Mouse (Mus musculus) CH12.LX (cell line): ENCODE measurements around the gene Dcxr. TPM values are rescaled to one million over a fixed set of nuclear protein-coding genes. Genes with fewer than 3 reads are reported as not detected.

Experiments
- DNase-seq: peaks from one replicate; pipeline ENCODE4 v3.0.0-alpha.2; 2013; ENCODE audit errors: extremely low read depth
- H3K27ac ChIP-seq: 2 replicates; pipeline ENCODE4 v1.5.1; 2012; ENCODE audit warnings: low read depth, mild to moderate bottlenecking, control low read depth, moderate library complexity; ENCODE audit not compliant: insufficient read depth
- H3K27me3 ChIP-seq: replicated peaks from 2 replicates; pipeline ENCODE3; 2012; ENCODE audit warnings: inconsistent platforms
- H3K36me3 ChIP-seq, 2 experiments: replicated peaks in 1 of 2; 2 replicates each; pipeline versions ENCODE3 to v1.6.1; 2012; ENCODE audit warnings: inconsistent platforms in 1 of 2, low read length in 1 of 2, mild to moderate bottlenecking in 1 of 2, mixed read lengths in 1 of 2, moderate library complexity in 1 of 2; ENCODE audit not compliant: control insufficient read depth in 1 of 2, insufficient read depth in 1 of 2
- H3K4me1 ChIP-seq, 2 experiments: 2 replicates each; pipeline ENCODE4 v1.6.1; 2012; ENCODE audit warnings: inconsistent platforms in 1 of 2, moderate library complexity in 1 of 2; ENCODE audit not compliant: insufficient read depth in 2 of 2, control insufficient read depth in 1 of 2
- H3K4me2 ChIP-seq: 2 replicates; pipeline ENCODE4 v1.6.1; 2012; ENCODE audit warnings: low read depth, mild to moderate bottlenecking, control low read depth; ENCODE audit not compliant: poor library complexity, insufficient read depth, severe bottlenecking
- H3K4me3 ChIP-seq, 3 experiments: fragments of 150-350 bp in 1 of 3; sonication (generic) in 1 of 3; replicated peaks in 1 of 3; 2 replicates each; pipeline versions ENCODE3 to v1.5.1; 2011 to 2012; ENCODE audit warnings: low read depth in 2 of 3, low read length in 2 of 3, mild to moderate bottlenecking in 2 of 3, moderate library complexity in 2 of 3, control low read depth in 1 of 3, improper control_type of control experiment in 1 of 3, inconsistent platforms in 1 of 3, mixed read lengths in 1 of 3; ENCODE audit not compliant: poor library complexity in 1 of 3
- H3K79me2 ChIP-seq: replicated peaks from 2 replicates; pipeline ENCODE4 v1.6.1; 2012; ENCODE audit warnings: mild to moderate bottlenecking, moderate library complexity; ENCODE audit not compliant: control insufficient read depth, poor library complexity, insufficient read depth, severe bottlenecking; ENCODE audit errors: extremely low read depth
- H3K9ac ChIP-seq: 2 replicates; pipeline ENCODE4 v1.6.1; 2012; ENCODE audit warnings: low read depth, mild to moderate bottlenecking, control low read depth, moderate library complexity; ENCODE audit not compliant: insufficient read depth
- H3K9me3 ChIP-seq: replicated peaks from 2 replicates; pipeline ENCODE3; 2012; ENCODE audit warnings: low read length, inconsistent platforms, mixed read lengths
- BHLHE40 ChIP-seq: IDR thresholded peaks from 2 replicates; pipeline ENCODE4 v1.6.1; 2011; ENCODE audit warnings: mild to moderate bottlenecking, low read depth, low read length, improper control_type of control experiment
- CHD1 ChIP-seq: IDR thresholded peaks from 2 replicates; pipeline ENCODE4 v1.6.1; 2012; ENCODE audit warnings: low read depth, low read length, improper control_type of control experiment, inconsistent platforms
- CTCF ChIP-seq, 2 experiments: IDR thresholded peaks in 1 of 2; conservative IDR thresholded peaks in 1 of 2; 2 replicates each; pipeline ENCODE4 v1.5.1; 2011 to 2012; ENCODE audit warnings: low read depth in 2 of 2, low read length in 2 of 2, improper control_type of control experiment in 1 of 2, inconsistent platforms in 1 of 2, mild to moderate bottlenecking in 1 of 2, moderate library complexity in 1 of 2
- E2F4 ChIP-seq: IDR thresholded peaks from 2 replicates; pipeline ENCODE4 v1.6.1; 2011; ENCODE audit warnings: low read depth, low read length, improper control_type of control experiment; ENCODE audit not compliant: insufficient replicate concordance
- ELF1 ChIP-seq: IDR thresholded peaks from 2 replicates; pipeline ENCODE4 v1.6.1; 2014; ENCODE audit warnings: low read depth, mild to moderate bottlenecking, inconsistent platforms, low read length, improper control_type of control experiment
- HCFC1 ChIP-seq: IDR thresholded peaks from 2 replicates; pipeline ENCODE4 v1.6.1; 2012; ENCODE audit warnings: low read depth, mild to moderate bottlenecking, inconsistent platforms, low read length, improper control_type of control experiment
- JUND ChIP-seq: conservative IDR thresholded peaks from 2 replicates; pipeline ENCODE4 v1.6.1; 2011; ENCODE audit warnings: low read depth, low read length, improper control_type of control experiment
- KAT2A ChIP-seq: IDR thresholded peaks from 2 replicates; pipeline ENCODE4 v1.6.1; 2012; ENCODE audit warnings: low read length, improper control_type of control experiment, inconsistent platforms; ENCODE audit not compliant: insufficient replicate concordance
- MAFK ChIP-seq: IDR thresholded peaks from 2 replicates; pipeline ENCODE4 v1.6.1; 2011; ENCODE audit warnings: low read length, improper control_type of control experiment; ENCODE audit not compliant: insufficient replicate concordance
- MAX ChIP-seq: IDR thresholded peaks from 2 replicates; pipeline ENCODE4 v1.6.1; 2011; ENCODE audit warnings: low read length, improper control_type of control experiment
- MXI1 ChIP-seq: IDR thresholded peaks from 2 replicates; pipeline ENCODE4 v1.6.1; 2011; ENCODE audit warnings: mild to moderate bottlenecking, low read depth, low read length, improper control_type of control experiment
- PAX5 ChIP-seq: IDR thresholded peaks from 2 replicates; pipeline ENCODE4 v1.6.1; 2012; ENCODE audit warnings: low read length, inconsistent platforms, mixed read lengths
- POLR2A ChIP-seq: IDR thresholded peaks from 2 replicates; pipeline ENCODE4 v1.6.1; 2011; ENCODE audit warnings: low read depth, mild to moderate bottlenecking, improper control_type of control experiment, low read length
- POLR2AphosphoS2 ChIP-seq: IDR thresholded peaks from 2 replicates; pipeline ENCODE4 v1.6.1; 2011; ENCODE audit warnings: low read depth, low read length, improper control_type of control experiment
- RAD21 ChIP-seq: IDR thresholded peaks from 2 replicates; pipeline ENCODE4 v1.6.1; 2011; ENCODE audit warnings: low read depth, mild to moderate bottlenecking, low read length, improper control_type of control experiment, moderate library complexity
- RCOR1 ChIP-seq: conservative IDR thresholded peaks from 2 replicates; pipeline ENCODE4 v1.6.1; 2012; ENCODE audit warnings: low read depth, mild to moderate bottlenecking, inconsistent platforms, low read length, improper control_type of control experiment
- SIN3A ChIP-seq: IDR thresholded peaks from 2 replicates; pipeline ENCODE4 v1.6.1; 2012; ENCODE audit warnings: low read length, improper control_type of control experiment, inconsistent platforms
- SMC3 ChIP-seq: IDR thresholded peaks from 2 replicates; pipeline ENCODE4 v1.6.1; 2011; ENCODE audit warnings: low read depth, low read length, improper control_type of control experiment
- UBTF ChIP-seq: IDR thresholded peaks from 2 replicates; pipeline ENCODE4 v1.6.1; 2012; ENCODE audit warnings: low read depth, mild to moderate bottlenecking, inconsistent platforms, low read length, improper control_type of control experiment, moderate library complexity
- USF2 ChIP-seq: conservative IDR thresholded peaks from 2 replicates; pipeline ENCODE4 v1.6.1; 2011; ENCODE audit warnings: low read depth, low read length, improper control_type of control experiment
- ZC3H11A ChIP-seq: IDR thresholded peaks from 2 replicates; pipeline ENCODE4 v1.6.1; 2012; ENCODE audit warnings: low read depth, mild to moderate bottlenecking, inconsistent platforms, low read length, improper control_type of control experiment
- dilution Hi-C: fragments of 300-500 bp; cut with MboI; formaldehyde crosslinking; loops from 2 replicates; pipeline ENCODE4 v1.14.3; 2020; ENCODE audit warnings: low sequenced_read_pairs; ENCODE audit not compliant: extremely low pct_unique_long_range_greater_than_20kb, extremely low pct_ligation_motif_present
- in situ Hi-C: fragments of 300-500 bp; cut with MboI; formaldehyde crosslinking; loops from 3 replicates; pipeline ENCODE4 v1.14.3; 2019; ENCODE audit warnings: low sequenced_read_pairs, low pct_ligation_motif_present, low pct_unique_long_range_greater_than_20kb, mixed read lengths
- polyA plus RNA-seq: library from polyadenylated mRNA; unstranded; fragments of >175 nt; gene quantifications from 2 replicates; pipeline ENCODE4 v1.2.1, GENCODE M21; 2012; ENCODE audit warnings: low read depth; ENCODE audit not compliant: insufficient read length
- total RNA-seq, 2 experiments: library from RNA; depleted of rRNA; stranded (reverse); fragments of 300-350 nt in 1 of 2; fragments of >200 nt in 1 of 2; gene quantifications; 2 replicates each; pipeline ENCODE4 v1.2.3; 2012 to 2014

The Dcxr gene
- total and polyA plus RNA-seq, 3 experiments = 23.3 to 74.7 (median 24.1) TPM

GRCm38 (mm10) chr11:120704486-120705325 lies 22.4 kb downstream of the Dcxr start:
- DNase-seq = no peak
- no peak overlapping the region for H3K27ac ChIP-seq
- H3K79me2 ChIP-seq = no peaks in the 10 kb centered on the region
- H3K4me3 ChIP-seq = no peak overlapping the region
- no peaks in the 10 kb centered on the region for H3K9me3 ChIP-seq
- H3K9ac ChIP-seq = no peak overlapping the region
- H3K4me2 ChIP-seq = no peak overlapping the region
- in situ Hi-C loops = no loop called here
- H3K4me1 ChIP-seq = peaks cover 14 to 36% of the 10 kb centered on the region in 2 experiments
- no peaks in the 10 kb centered on the region for H3K27me3 ChIP-seq
- dilution Hi-C loops = no loop called here
- TF ChIP-seq CHD1 (no peak), MAFK (no peak), HCFC1 (no peak), E2F4 (no peak), SMC3 (no peak), ZC3H11A (no peak), MXI1 (no peak), JUND (no peak), MAX (no peak), RCOR1 (no peak), CTCF (conservative IDR thresholded peaks at IDR 0.05 in 1 of 2, IDR thresholded peaks at IDR 0.05 in 1 of 2; ENCODE audit: low read depth in 2 of 2, low read length in 2 of 2) (no peak), UBTF (no peak)
- peaks cover 47 to 87% of the 10 kb centered on the region in 2 experiments for H3K36me3 ChIP-seq

DNA sequence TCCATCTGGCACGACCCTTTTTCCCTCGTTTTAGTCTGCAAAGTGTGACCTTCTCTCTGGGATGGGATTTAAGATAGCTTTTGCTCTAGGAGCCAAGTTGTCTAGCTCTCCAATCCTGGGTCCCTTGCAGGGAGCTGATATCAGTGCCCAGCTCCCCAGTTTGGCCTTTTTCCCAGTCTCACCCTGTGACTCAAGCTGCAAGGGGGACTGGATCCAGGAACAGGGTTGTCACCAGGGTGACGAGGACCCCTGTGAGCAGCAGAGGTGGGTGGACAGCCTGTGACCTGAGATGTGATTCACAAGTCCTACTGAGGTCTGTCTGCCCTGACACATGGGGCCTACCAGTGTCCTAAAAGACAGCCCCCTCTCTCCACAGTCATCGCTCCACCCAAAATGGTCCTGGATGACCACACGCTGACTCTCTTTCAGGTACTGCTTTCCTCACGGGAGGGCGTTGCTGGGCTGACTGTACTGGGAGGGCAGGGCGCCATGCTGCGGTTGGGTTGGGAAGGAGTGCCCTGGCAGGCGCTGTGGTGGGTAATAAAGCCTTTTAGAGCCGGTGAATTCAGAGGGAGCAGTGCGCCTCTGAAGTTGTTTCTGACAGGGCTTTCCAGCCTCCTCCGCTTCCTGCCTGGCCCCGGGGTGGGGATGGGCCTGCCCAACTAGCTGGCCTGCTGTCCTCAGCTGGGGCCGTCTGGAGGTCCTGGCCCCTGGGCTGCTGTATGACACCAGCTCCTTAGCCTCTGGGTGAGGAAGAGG lies 23.2 kb downstream of the Dcxr start:
- peaks cover 14 to 37% of the 10 kb centered on the region in 2 experiments for H3K4me1 ChIP-seq
- no peak overlapping the region for H3K27ac ChIP-seq
- H3K27me3 ChIP-seq = no peaks in the 10 kb centered on the region
- H3K79me2 ChIP-seq = no peaks in the 10 kb centered on the region
- no peak for TF ChIP-seq ELF1
- TF ChIP-seq POLR2AphosphoS2 = no peak
- TF ChIP-seq KAT2A = no peak
- no peak for TF ChIP-seq USF2
- TF ChIP-seq PAX5 = no peak
- no peak for TF ChIP-seq E2F4
- no peak for TF ChIP-seq POLR2A
- no peak for TF ChIP-seq MAFK
- no peak for TF ChIP-seq BHLHE40
- TF ChIP-seq SIN3A = no peak
- no peak for TF ChIP-seq RCOR1
- TF ChIP-seq RAD21 = no peak
- no peak for TF ChIP-seq UBTF
- TF ChIP-seq CHD1 = no peak
- TF ChIP-seq, all 38 proteins: peak for 0
- H3K4me2 ChIP-seq = no peak overlapping the region
- in situ Hi-C loops (no loop called here), dilution Hi-C loops (no loop called here)
- peaks cover 42 to 87% of the 10 kb centered on the region in 2 experiments for H3K36me3 ChIP-seq
- no peaks in the 10 kb centered on the region for H3K9me3 ChIP-seq
- no peak overlapping the region for H3K9ac ChIP-seq
- DNase-seq = no peak
- H3K4me3 ChIP-seq = no peak overlapping the region
